Mouse (Mus musculus) midbrain, postnatal 0 days (tissue): Measurements from ENCODE around the gene Neurl2. TPM values are rescaled to one million over a fixed set of nuclear protein-coding genes. Genes with fewer than 3 reads are reported as not detected.

Source experiments
- ATAC-seq: fragments of 200-750 bp; cut with Nextera tagmentation; 2 replicates; pipeline ENCODE4 v1.8.0; 2017; ENCODE audit warnings: moderate number of reproducible peaks, mild to moderate bottlenecking, moderate TSS enrichment, moderate library complexity; ENCODE audit not compliant: low FRiP score
- DNase-seq: peaks from one replicate; pipeline ENCODE4 v3.0.0-alpha.2; 2015; ENCODE audit warnings: low spot score
- H3K27ac ChIP-seq: fragments of 300-500 bp; sonication (generic); 2 replicates; pipeline ENCODE4 v1.5.1; 2014; ENCODE audit warnings: low read depth, mild to moderate bottlenecking, low read length, mixed read lengths
- H3K27me3 ChIP-seq: fragments of 300-500 bp; sonication (generic); 2 replicates; pipeline ENCODE4 v1.6.1; 2014; ENCODE audit warnings: low read length, control low read depth, mixed read lengths; ENCODE audit not compliant: insufficient read depth
- H3K36me3 ChIP-seq: fragments of 300-500 bp; sonication (generic); 2 replicates; pipeline ENCODE4 v1.6.1; 2014; ENCODE audit warnings: low read length, control low read depth, mixed read lengths; ENCODE audit not compliant: insufficient read depth
- H3K4me1 ChIP-seq: fragments of 300-500 bp; sonication (generic); 2 replicates; pipeline ENCODE4 v1.6.1; 2014; ENCODE audit warnings: mild to moderate bottlenecking, control low read depth, antibody characterized with exemption, low read length, mixed read lengths; ENCODE audit not compliant: insufficient read depth
- H3K4me2 ChIP-seq: fragments of 300-500 bp; sonication (generic); 2 replicates; pipeline ENCODE4 v1.6.1; 2014; ENCODE audit warnings: low read depth, mild to moderate bottlenecking, low read length, mixed read lengths; ENCODE audit not compliant: poor library complexity, severe bottlenecking
- H3K4me3 ChIP-seq: fragments of 300-500 bp; sonication (generic); 2 replicates; pipeline ENCODE4 v1.5.1; 2014; ENCODE audit warnings: low read depth, mild to moderate bottlenecking, low read length, moderate library complexity
- H3K9ac ChIP-seq: fragments of 300-500 bp; sonication (generic); replicated peaks from 2 replicates; pipeline ENCODE4 v1.6.1; 2014; ENCODE audit warnings: mild to moderate bottlenecking, low read length, moderate library complexity, mixed read lengths; ENCODE audit not compliant: poor library complexity, severe bottlenecking
- H3K9me3 ChIP-seq: fragments of 300-500 bp; sonication (generic); 2 replicates; pipeline ENCODE4 v1.6.1; 2016; ENCODE audit warnings: low read length, control low read depth
- CTCF ChIP-seq: IDR thresholded peaks from 2 replicates; pipeline ENCODE4 v1.5.1; 2016; ENCODE audit warnings: antibody characterized with exemption, mild to moderate bottlenecking
- WGBS: fragments of 180-500 bp; shearing (Covaris S2); extraction: QIAGEN DNeasy Blood & Tissue Kit; methylation state at CpG from one replicate; pipeline ENCODE4 v1.1.7; 2014; 5-methylcytosine and 5-hydroxymethylcytosine counted together
- polyA plus RNA-seq: library from polyadenylated mRNA; unstranded; fragments of >200 nt; fragmentation: Nextera tagmentation; extraction: Ambion mirVana; gene quantifications from 2 replicates; pipeline ENCODE4 v1.2.1, GENCODE M21; 2015
- total RNA-seq: library from RNA; depleted of rRNA; stranded (reverse); fragments of >200 nt; gene quantifications from 2 replicates; pipeline ENCODE4 v1.2.3, GENCODE M21; 2014

Neurl2 gene
- total and polyA plus RNA-seq, 2 experiments from 2014 or later: 7.8 to 11.2 TPM

GRCm38 (mm10) chr2:164823181-164823585 lies 10.1 kb downstream of the Neurl2 start:
- peak; percentile 52 for ATAC-seq
- peak; percentile 45 for TF ChIP-seq CTCF
- WGBS: 2% methylated on average over 10 of the region's 10 CpGs
- Histone ChIP-seq H3K27ac (peak overlapping the region; percentile 93), H3K4me3 (peak overlapping the region; percentile 63), H3K27me3 (no peaks in the 10 kb centered on the region), H3K4me1 (peaks cover 5% of the 10 kb centered on the region; the same call in 1 of the 2 replicates), H3K9ac (peak overlapping the region; percentile 74), H3K4me2 (peak overlapping the region; percentile 58), H3K36me3 (peaks cover 36% of the 10 kb centered on the region), H3K9me3 (no peaks in the 10 kb centered on the region)
- peak; percentile 67 for DNase-seq

GRCm38 (mm10) chr2:164822636-164823165 lies 10.6 kb downstream of the Neurl2 start, which contains the start of gene Zswim1:
Gene Zswim1 (plus strand): TSS chr2:164822686.
- peak; percentile 99 for DNase-seq

GRCm38 (mm10) chr2:164821060-164821459 lies 12.2 kb downstream of the Neurl2 start:
- Histone ChIP-seq H3K27ac (no peak overlapping the region), H3K9ac (no peak overlapping the region), H3K4me1 (peaks cover 5% of the 10 kb centered on the region; the same call in 1 of the 2 replicates), H3K27me3 (no peaks in the 10 kb centered on the region), H3K4me2 (no peak overlapping the region), H3K36me3 (peaks cover 29% of the 10 kb centered on the region), H3K4me3 (no peak overlapping the region), H3K9me3 (no peaks in the 10 kb centered on the region)
- ATAC-seq (no peak), DNase-seq (no peak)
- 85% methylated on average over 6 of the region's 6 CpGs for WGBS
- TF ChIP-seq CTCF: no peak

More at GRCm38 (mm10) chr2:164822636-164823165, 10.6 kb downstream of the Neurl2 start, which contains the start of gene Zswim1:
- peak within 1 kb of the TSS; percentile 74 for H3K9ac ChIP-seq
- H3K27ac ChIP-seq: peak within 1 kb of the TSS; percentile 93
- peak within 1 kb of the TSS; percentile 58 for H3K4me2 ChIP-seq
- peak; percentile 98 for ATAC-seq
- no peak for TF ChIP-seq CTCF
- peak within 1 kb of the TSS; percentile 63 for H3K4me3 ChIP-seq
- H3K4me1 ChIP-seq: peaks cover 5% of the 10 kb centered on the region; the same call in 1 of the 2 replicates
- peaks cover 36% of the 10 kb centered on the region for H3K36me3 ChIP-seq
- no peaks in the 10 kb centered on the region for H3K27me3 ChIP-seq
- 1% methylated on average over 32 of the region's 32 CpGs for WGBS
- H3K9me3 ChIP-seq: no peaks in the 10 kb centered on the region

- peak; percentile 14; the same call in 1 of the 2 replicates for TF ChIP-seq CTCF
- Histone ChIP-seq H3K4me3 (no peak overlapping the region), H3K27me3 (no peaks in the 10 kb centered on the region), H3K9me3 (no peaks in the 10 kb centered on the region), H3K4me2 (no peak overlapping the region), H3K9ac (no peak overlapping the region), H3K36me3 (peaks cover 15% of the 10 kb centered on the region), H3K27ac (no peak overlapping the region), H3K4me1 (no peaks in the 10 kb centered on the region)
- 81% methylated on average over 5 of the region's 5 CpGs for WGBS
- DNase-seq (no peak), ATAC-seq (no peak)
Measured at GRCm38 (mm10) chr2:164817703-164818102, 15.6 kb downstream of the Neurl2 start.

GRCm38 (mm10) chr2:164817206-164817605 lies 16.1 kb downstream of the Neurl2 start:
- no peak for DNase-seq
- Histone ChIP-seq H3K27ac (no peak overlapping the region), H3K4me1 (no peaks in the 10 kb centered on the region), H3K4me3 (no peak overlapping the region), H3K27me3 (no peaks in the 10 kb centered on the region), H3K4me2 (no peak overlapping the region), H3K9ac (no peak overlapping the region), H3K36me3 (peaks cover 15% of the 10 kb centered on the region), H3K9me3 (no peaks in the 10 kb centered on the region)
- WGBS: 85% methylated on average over 6 of the region's 6 CpGs
- ATAC-seq: no peak
- TF ChIP-seq CTCF: no peak

- DNase-seq (no peak), ATAC-seq (no peak)
- Histone ChIP-seq H3K9me3 (no peaks in the 10 kb centered on the region), H3K36me3 (peaks cover 9% of the 10 kb centered on the region), H3K4me1 (no peaks in the 10 kb centered on the region), H3K27me3 (no peaks in the 10 kb centered on the region), H3K4me2 (no peak overlapping the region), H3K4me3 (no peak overlapping the region), H3K27ac (no peak overlapping the region), H3K9ac (no peak overlapping the region)
- no peak for TF ChIP-seq CTCF
- 89% methylated on average over 8 of the region's 8 CpGs for WGBS
Measured at GRCm38 (mm10) chr2:164815821-164816220, 17.4 kb downstream of the Neurl2 start.
